Mouse (Mus musculus) layer of hippocampus, adult 9-11 months (tissue): ENCODE data around the gene Olfr816.
"Not testable (repeated sequence)": the region's sequence is repeated elsewhere in the genome, so short reads cannot be mapped to it uniquely, and the experiment has no call there.

Experiments used
- DNase-seq: peaks from one replicate; pipeline ENCODE4 v3.0.0; 2022

Gene Olfr816

DNA sequence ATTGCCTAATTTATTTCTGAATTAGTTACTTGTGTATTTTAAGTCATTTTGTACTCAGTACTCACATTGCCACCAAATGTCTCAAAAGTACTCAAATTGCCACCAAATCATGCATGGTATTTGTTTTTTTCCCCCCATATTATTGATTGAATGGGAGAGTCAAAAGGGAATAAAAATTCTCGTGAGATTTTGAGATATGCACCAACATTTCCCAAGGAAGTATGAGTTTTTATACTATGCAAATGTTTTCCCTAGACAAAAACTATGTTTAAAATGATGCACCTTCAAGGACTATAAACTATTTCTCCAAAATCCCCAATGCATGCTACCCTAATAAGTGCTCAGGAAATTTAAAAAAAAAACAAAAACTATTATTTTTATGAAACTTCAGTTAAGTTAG is at the start of gene Olfr816:
TSS of gene Olfr816 (minus strand) at position 101 of the 400 bp plus-strand sequence.
- no peak for DNase-seq

DNA sequence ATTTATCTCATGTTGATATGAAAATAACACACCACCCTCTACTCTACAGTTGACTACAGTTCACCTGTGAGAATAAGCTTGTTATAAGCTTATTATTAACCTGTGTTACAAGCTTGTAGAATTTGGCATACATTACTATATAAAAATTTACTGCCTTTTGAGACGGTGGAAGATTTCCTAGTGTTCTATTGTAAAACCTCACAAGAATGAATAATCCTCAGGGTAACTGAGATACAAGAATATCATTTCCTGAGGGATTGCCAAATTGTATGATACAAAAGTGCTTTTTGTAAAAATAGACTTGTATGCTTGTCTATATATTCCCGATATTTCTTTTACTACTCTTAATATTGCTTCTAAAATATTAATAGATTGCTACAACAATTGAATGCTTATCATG is 33.6 kb upstream of the Olfr816 start, which contains the start of gene Olfr818:
TSS of gene Olfr818 (minus strand) at position 101 of the 400 bp plus-strand sequence.
- DNase-seq = no peak

DNA sequence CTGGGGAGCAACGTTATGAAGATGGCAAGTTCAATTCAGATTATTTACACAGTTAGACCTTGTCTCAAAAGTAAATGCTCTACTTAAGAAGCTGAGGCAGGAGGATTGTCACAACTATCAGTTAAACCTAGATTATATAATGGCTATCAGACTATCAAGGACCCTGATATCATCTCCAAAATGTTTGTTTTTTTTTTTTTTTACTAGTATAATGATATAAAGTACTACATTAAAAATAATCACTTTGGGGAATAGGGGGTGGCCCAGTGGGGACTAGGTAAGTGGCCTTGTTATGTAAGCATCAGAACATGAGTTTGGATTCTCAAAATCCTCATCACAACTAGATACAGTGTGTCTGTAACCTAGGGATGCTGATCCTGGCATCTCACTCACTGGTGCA is 9.6 kb downstream of the Olfr816 start, which contains the start of gene Olfr815:
TSS of gene Olfr815 (minus strand) at position 101 of the 400 bp plus-strand sequence.
- DNase-seq = not testable (repeated sequence)

DNA sequence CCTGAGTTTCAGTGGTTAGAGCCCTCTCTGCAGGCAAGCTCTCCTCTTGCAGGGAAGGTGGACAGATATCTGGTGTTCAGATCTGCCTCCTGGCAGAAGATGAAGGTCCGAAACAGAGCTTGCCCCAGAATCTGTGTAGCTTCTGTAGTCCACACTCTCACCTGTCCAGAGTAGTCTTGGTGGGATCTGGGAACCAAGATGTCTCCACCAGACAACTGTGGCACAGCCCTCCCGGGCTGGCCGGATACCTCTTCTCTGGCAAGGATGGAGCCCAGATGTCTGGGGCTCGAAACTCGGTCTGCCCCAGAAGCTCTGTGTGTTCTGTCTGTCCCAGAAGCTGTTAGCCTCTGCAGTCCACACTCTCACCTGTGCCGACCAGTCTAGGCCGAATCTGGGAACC is 29.5 kb downstream of the Olfr816 start:
- no peak for DNase-seq

DNA sequence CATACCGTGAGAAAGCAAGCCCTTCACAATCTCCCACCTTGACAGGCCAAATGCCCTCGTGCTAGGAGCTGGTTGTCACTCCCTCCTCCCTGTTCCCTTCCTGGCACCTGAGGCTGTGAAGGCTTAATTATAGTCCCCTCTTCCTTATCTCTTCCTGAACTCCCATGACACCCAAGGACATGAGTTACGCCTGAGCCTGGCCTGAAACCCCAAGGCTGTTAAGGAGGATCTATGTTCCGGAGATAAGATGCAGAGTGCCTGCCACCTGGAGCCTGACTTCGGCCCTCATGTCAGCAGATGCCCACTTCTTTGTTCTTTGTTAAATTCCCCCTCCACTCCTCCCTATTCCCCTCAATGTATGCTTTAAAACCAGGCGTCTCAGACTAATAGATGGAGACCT is 29.9 kb downstream of the Olfr816 start:
- DNase-seq = not testable (repeated sequence)

DNA sequence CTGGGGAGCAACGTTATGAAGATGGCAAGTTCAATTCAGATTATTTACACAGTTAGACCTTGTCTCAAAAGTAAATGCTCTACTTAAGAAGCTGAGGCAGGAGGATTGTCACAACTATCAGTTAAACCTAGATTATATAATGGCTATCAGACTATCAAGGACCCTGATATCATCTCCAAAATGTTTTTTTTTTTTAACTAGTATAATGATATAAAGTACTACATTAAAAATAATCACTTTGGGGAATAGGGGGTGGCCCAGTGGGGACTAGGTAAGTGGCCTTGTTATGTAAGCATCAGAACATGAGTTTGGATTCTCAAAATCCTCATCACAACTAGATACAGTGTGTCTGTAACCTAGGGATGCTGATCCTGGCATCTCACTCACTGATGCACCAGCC is 35.6 kb downstream of the Olfr816 start, which contains the start of gene Olfr814:
TSS of gene Olfr814 (minus strand) at position 101 of the 400 bp plus-strand sequence.
- not testable (repeated sequence) for DNase-seq
